Mouse (Mus musculus) thymus, postnatal 25 days (tissue): ENCODE data around the gene Nadsyn1.

ENCODE experiments used
- DNase-seq: peaks from one replicate; pipeline ENCODE4 v3.0.0; 2022

Gene Nadsyn1

GRCm38 (mm10) chr7:143801195-143802065, 21.2 kb downstream of the Nadsyn1 start:
- DNase-seq: no peak

GRCm38 (mm10) chr7:143800770-143801169, 21.9 kb downstream of the Nadsyn1 start:
- DNase-seq: no peak

- DNase-seq: no peak
These were observed 23.9 kb downstream of the Nadsyn1 start for GRCm38 (mm10) chr7:143798783-143799182.

- DNase-seq: peak; percentile 62
These were observed 29.5 kb downstream of the Nadsyn1 start for GRCm38 (mm10) chr7:143793121-143793520.

- DNase-seq: no peak
These were observed 30.2 kb downstream of the Nadsyn1 start for GRCm38 (mm10) chr7:143792336-143792985.

- DNase-seq: peak; percentile 74
These were observed 38.4 kb downstream of the Nadsyn1 start, which contains the start of gene Mrgpre for GRCm38 (mm10) chr7:143783996-143784829. Gene Mrgpre, minus strand, starts transcription at chr7:143784500.

- DNase-seq: peak; percentile 21
These were observed 39.2 kb downstream of the Nadsyn1 start for GRCm38 (mm10) chr7:143783378-143783995.

GRCm38 (mm10) chr7:143777375-143777774, 45.3 kb downstream of the Nadsyn1 start:
- DNase-seq: no peak

GRCm38 (mm10) chr7:143776137-143776536, 46.5 kb downstream of the Nadsyn1 start:
- DNase-seq: no peak

GRCm38 (mm10) chr7:143769461-143769860, 53.2 kb downstream of the Nadsyn1 start:
- DNase-seq: no peak

GRCm38 (mm10) chr7:143768267-143768666, 54.4 kb downstream of the Nadsyn1 start:
- no peak for DNase-seq

- DNase-seq: no peak
These were observed 55.8 kb downstream of the Nadsyn1 start, which contains the start of gene Mrgprg for GRCm38 (mm10) chr7:143766893-143767292. Gene Mrgprg, minus strand, starts transcription at chr7:143766993.

- DNase-seq: peak; percentile 57
These were observed 57.6 kb downstream of the Nadsyn1 start for GRCm38 (mm10) chr7:143764876-143765530.

- peak; percentile 23 for DNase-seq
These were observed 58.9 kb downstream of the Nadsyn1 start for GRCm38 (mm10) chr7:143763794-143764193.

GRCm38 (mm10) chr7:143758956-143759355, 63.7 kb downstream of the Nadsyn1 start:
- DNase-seq: no peak

- DNase-seq: no peak
These were observed 65.0 kb downstream of the Nadsyn1 start for GRCm38 (mm10) chr7:143757696-143758095.

GRCm38 (mm10) chr7:143757027-143757390, 65.6 kb downstream of the Nadsyn1 start:
- DNase-seq: peak; percentile 87

- DNase-seq: peak; percentile 21
These were observed 66.3 kb downstream of the Nadsyn1 start, which contains the start of gene Osbpl5 for GRCm38 (mm10) chr7:143756125-143757026. Gene Osbpl5, minus strand, starts transcription at chr7:143756985.

GRCm38 (mm10) chr7:143755357-143756124, 67.1 kb downstream of the Nadsyn1 start:
- DNase-seq: no peak
